Mouse (Mus musculus): ENCODE results near the gene Sdk1.

Gene Sdk1

GRCm38 (mm10) chr5:141345476-141345875 is 104.2 kb downstream of the Sdk1 start:
- no peak for DNase-seq

DNA sequence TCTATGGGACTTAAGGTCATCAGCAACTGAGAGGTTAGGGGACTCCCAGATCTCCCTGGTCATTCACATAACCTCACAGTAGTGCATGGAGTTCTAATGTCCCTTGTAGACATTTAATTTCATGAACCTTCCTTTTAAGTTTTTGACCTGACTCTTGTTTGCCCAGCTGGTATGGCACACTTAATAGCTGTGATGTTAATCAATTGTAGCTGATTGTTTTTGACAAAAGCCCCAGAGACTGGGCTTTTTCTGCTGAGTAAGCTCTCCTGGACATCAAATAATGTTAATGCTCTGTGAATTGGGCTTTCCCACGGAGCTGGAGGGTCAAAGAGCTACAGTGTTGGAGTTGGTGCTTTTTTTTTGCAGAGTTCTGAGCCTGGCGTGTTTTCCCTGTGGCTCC is 121.4 kb downstream of the Sdk1 start:
- no peak for DNase-seq

DNA sequence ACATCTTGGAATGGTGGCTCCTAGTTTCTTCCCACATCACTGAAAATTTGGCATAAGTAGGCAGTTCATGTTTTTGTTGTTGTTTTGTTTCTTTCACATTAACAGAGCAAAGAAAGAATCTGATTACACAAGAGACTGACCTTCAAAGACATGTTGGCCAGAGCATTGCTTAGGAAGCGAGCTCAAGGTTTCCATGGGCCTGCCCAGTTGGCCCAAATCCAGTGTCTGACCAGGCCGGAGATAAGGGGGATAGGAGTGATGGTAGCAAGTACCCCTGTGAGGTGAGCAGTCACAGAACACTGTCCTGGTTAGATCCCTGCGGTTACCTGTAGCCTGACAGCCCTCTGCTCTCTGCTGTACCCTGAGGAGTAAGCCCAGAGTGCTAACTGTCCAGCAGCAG is 122.7 kb downstream of the Sdk1 start:
- DNase-seq, result no peak

DNA sequence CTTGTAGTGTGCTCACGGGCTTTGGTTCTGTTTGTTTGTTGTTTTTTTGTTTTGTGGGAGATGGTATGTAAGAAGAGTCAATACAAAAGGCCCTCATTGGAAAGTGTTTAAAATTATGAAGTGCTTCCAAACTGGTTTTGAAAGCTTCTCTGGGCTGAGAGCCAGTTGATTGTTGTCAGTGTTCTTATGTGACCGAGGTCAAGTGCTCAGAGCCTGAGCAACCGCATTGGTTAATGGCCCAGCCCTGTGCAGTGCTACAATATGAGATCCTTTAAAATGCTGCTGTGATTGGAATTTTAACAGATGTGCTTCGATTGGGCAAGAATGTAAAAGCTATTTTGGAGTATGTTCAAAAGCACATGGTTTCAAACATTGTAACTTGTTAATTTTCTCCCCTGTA is 127.3 kb downstream of the Sdk1 start:
- no peak for DNase-seq

DNA sequence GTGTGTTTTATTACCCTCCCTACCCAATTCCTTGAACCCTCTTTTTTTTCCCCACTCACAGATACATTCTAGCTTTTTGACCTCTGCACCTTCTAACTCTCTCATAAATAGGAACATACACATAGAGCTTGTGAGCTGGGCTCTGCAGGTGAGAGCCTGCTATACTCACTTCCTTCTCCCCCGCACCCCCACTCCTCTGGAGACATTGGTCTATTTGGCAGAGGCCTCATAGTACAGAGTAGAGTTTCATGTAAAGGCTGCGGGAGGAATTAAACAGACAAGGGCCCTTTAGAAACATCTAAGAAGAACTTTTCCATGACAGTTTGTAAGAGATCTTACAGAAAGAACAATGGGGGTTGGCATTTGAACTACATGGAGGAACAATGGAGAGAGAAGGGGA is 133.5 kb downstream of the Sdk1 start:
- no peak for DNase-seq

- no peak for DNase-seq
These were observed 138.8 kb downstream of the Sdk1 start for GRCm38 (mm10) chr5:141379836-141380773.

DNA sequence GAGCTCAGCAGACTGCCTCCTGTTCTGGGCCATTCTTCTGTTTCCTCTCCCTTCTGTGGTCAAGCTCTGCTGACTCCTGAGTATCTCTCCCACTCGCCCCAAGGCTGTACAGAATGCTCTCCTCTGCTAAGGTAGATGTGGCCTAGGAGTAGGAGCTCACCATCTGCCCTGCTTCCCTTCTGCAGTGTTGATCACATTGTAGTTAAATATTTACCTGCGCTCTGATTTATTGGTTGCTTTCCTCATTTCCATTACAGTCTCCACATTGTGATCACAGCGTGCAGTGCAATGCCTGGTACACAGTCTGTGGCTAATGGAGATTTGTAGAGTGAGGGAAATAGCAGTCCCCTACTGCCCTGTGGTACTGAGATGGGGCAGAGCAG is 139.5 kb downstream of the Sdk1 start:
- no peak for DNase-seq

DNA sequence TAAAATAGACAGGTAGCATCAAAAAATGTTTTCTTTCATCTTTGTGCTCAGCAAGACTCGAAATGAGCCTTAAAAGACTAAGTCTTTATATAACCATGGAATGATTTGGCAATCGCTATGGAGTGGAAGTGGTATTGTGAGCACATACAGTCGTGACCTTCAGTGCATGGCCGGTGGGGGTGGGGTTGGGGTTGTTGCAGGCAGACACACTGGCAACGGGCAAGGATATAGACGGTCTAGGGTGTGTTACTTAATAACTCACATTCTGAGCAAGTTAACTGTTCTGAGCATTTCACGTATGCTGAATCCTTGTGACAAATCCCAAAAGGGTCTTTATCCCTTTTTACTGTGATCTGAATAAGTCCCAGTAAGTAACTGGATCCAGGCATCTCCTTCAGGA is 140.3 kb downstream of the Sdk1 start:
- no peak for DNase-seq

GRCm38 (mm10) chr5:141382246-141382835 is 141.1 kb downstream of the Sdk1 start:
- no peak for DNase-seq

DNA sequence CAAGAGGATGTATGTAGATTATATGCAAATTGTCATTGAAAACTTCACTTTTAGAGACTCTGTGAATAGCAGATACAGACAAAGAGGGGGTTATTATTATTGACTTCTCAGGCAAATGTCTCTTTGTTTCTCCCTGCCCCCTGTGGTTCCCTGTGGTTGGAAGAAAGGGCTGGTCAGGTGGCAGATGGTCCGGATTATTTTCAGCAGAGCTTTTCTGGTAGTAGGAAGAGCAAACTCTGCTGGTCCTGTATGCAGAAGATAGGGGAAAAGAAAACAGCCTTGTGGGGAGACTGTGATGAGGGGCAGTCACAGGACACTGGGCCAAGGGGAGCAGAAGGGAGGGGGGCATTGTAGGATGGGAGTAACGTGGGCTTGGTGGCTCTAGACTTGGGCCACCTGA is 147.2 kb downstream of the Sdk1 start:
- DNase-seq, result no peak

- DNase-seq, result no peak
These were observed 149.3 kb downstream of the Sdk1 start for GRCm38 (mm10) chr5:141390541-141390940.

- no peak for DNase-seq
These were observed 149.9 kb downstream of the Sdk1 start for GRCm38 (mm10) chr5:141391153-141391552.

- no peak for DNase-seq
These were observed 152.6 kb downstream of the Sdk1 start for GRCm38 (mm10) chr5:141393846-141394245.

- DNase-seq, result no peak
These were observed 153.3 kb downstream of the Sdk1 start for GRCm38 (mm10) chr5:141394586-141394985.

- no peak for DNase-seq
These were observed 162.5 kb downstream of the Sdk1 start for GRCm38 (mm10) chr5:141403741-141404140.

GRCm38 (mm10) chr5:141404651-141405050 is 163.4 kb downstream of the Sdk1 start:
- no peak for DNase-seq

- no peak for DNase-seq
These were observed 165.6 kb downstream of the Sdk1 start for GRCm38 (mm10) chr5:141406926-141407325.

DNA sequence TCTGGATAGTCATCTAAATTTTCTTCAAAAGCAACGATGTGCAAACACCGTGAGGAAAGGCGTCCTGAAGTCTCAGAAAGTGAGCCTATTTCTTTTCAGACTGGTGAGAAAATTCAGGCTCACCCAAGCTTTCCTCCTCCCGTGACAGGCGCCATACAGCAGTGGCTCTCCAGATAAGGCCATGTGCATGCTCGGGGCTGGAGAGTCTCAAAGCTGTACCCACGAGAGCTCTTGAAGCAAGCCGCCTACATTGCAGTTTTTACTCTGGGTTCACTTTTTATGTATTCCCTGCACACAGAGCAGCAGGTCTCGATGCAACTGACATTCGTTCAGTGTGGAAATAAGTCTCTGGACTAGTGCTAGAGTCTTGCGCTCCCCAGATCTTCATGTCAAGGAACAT is 171.7 kb downstream of the Sdk1 start:
- DNase-seq, result no peak

GRCm38 (mm10) chr5:141415644-141416243 is 174.5 kb downstream of the Sdk1 start:
- DNase-seq, result no peak

DNA sequence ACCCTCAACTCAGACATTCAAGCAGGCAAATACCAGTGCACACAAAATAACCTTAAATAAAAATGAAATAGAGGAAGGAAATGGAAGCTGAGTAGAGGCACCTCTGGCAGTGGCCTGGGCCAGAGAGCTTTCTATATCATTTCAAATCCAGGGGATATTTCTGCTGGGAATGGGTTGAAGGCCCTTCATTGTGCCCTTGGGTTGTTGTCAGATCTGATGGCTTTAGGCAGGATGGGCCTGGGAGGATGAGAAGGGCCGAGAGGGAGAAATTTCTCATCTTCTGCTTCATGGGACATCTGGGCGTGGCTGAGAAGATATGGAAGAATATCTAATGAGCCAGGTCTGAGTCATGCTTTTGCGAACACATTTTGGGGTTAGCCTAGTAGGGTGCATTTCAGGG is 186.8 kb downstream of the Sdk1 start:
- no peak for DNase-seq

- no peak for DNase-seq
These were observed 192.0 kb downstream of the Sdk1 start for GRCm38 (mm10) chr5:141433286-141433685.

DNA sequence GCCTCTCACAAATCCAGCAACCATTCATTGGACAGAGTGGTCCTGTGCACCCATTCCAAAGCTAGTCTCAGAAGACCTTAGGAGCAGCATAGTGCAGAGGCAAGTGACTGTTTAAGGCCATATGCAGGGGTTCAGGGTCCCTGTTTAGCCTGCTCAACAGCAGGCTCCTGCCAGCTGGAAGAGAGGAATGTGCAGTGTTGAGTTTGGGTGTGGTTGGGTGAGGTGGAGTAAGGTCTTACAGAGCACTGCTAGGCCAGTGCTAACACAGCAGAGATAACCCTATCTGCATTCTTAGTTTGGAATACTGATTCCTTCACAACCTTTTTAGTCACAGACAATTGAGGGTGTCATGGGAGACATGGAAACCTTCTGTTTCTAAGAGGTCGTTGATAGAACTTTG is 206.0 kb downstream of the Sdk1 start:
- DNase-seq, result no peak

DNA sequence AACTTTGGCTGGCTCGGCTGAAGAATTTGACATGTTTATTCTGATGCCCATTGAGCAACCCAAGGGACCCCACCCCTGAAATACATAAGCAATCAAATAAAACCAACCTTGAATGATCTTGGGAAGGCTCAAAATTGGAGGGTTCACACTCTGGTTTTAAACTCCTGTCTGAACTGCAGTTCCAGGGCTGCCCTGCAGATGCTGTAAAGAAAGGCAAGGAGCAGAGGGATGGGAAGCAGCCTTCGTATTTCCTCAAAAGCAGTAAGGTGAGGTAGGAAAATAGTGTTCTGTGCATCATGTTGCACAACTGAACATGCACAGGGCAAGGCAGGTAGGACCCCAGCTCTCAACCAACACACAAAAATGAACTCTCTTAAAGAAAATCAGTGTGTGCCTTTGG is 222.1 kb downstream of the Sdk1 start:
- no peak for DNase-seq

GRCm38 (mm10) chr5:141468821-141469220 is 227.5 kb downstream of the Sdk1 start:
- DNase-seq, result no peak
